Mouse (Mus musculus): ENCODE results near the gene Smim7.

The Smim7 gene

GRCm38 (mm10) chr8:72547122-72547801 is 23.6 kb downstream of the Smim7 start:
- DNase-seq (ENCODE audit: low read depth, low spot score): peak; percentile 40

- DNase-seq (ENCODE audit: low read depth, low spot score): peak; percentile 50
Observed at GRCm38 (mm10) chr8:72539234-72539633, 31.7 kb downstream of the Smim7 start.

DNA sequence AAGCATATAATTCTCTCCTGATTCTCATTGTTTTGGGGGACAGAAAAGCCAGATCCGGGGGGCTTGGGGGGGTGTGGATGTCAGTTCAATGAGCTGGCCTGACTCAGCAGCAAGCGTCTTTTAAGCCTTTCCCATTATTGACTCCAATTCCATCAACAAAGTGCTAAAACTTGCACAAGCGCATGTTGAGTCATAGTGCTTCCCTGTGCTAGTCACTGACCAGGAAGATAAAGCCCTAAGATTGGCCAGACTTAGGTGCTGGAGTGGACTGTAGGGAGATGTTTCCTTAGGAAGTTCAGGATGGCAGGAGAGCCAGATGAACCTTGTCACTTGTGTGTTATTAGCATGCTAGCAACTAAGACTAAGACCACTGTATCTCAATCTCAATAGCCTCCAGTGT is 36.0 kb downstream of the Smim7 start:
- peak; percentile 55 for DNase-seq (ENCODE audit: low read depth, low spot score)

DNA sequence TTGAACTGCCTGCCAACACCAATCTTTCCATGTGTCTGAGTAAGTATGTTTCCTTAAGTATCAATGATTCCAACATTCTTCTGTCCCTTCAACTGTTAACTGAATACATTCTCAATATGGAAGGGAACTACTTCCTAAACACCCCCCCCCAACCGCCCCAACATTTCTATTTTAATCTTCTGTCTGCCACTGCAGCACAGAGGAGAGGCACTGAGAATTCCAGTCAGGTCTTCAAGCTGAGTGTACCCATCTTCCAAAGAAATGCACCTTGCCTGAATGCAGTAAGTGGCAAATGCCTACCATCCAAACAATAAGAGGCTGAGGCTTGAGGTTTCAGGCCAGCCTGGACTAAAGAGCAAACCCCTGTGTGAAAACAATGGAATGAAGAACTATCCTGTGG is 38.8 kb downstream of the Smim7 start:
- no peak for DNase-seq (ENCODE audit: low read depth, low spot score)

DNA sequence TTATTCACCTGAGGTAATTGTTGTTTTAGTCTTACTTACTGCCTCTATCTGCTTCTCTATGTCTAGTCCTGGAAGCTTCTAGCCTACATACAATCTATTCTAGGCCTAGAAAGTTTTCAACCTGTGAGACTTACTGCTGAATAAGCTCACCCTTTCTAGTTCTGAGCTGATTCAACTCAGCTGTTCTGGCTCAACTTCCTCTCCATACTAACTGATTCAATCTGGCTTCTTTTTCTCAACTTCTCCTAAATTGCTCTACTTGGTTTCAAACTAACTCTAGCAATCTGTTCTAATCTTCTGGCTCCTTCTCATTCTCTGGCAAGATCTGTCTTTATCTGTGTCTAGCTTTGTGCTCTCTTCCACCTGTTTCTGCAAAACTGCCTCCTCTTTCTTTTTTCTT is 49.0 kb downstream of the Smim7 start:
- DNase-seq (ENCODE audit: low read depth, low spot score): no peak

GRCm38 (mm10) chr8:72517421-72517988 is 53.4 kb downstream of the Smim7 start:
- DNase-seq (ENCODE audit: low read depth, low spot score): no peak
